Mouse (Mus musculus): ENCODE measurements around the gene Tenm2. TPM values are rescaled to one million over a fixed set of nuclear protein-coding genes. Genes with fewer than 3 reads are reported as not detected.

Gene Tenm2
- polyA plus RNA-seq, 1 experiment from 2014 or later: 1.7 TPM

GRCm38 (mm10) chr11:36698268-36698667 lies 537.5 kb downstream of the Tenm2 start:
- H3K4me3 ChIP-seq: no peak overlapping the region
- H3K4me1 ChIP-seq: no peaks in the 10 kb centered on the region
- WGBS: 76% methylated on average over 7 of the region's 7 CpGs
- H3K27ac ChIP-seq: no peak overlapping the region
- DNase-seq (ENCODE audit: low spot score): no peak
- no peaks in the 10 kb centered on the region for H3K36me3 ChIP-seq
- H3K27me3 ChIP-seq (ENCODE audit: insufficient read depth, poor library complexity, severe bottlenecking): no peaks in the 10 kb centered on the region
- no peaks in the 10 kb centered on the region for H3K9me3 ChIP-seq

- no peaks in the 10 kb centered on the region for H3K27me3 ChIP-seq (ENCODE audit: insufficient read depth, poor library complexity, severe bottlenecking)
- H3K4me3 ChIP-seq: no peak overlapping the region
- DNase-seq (ENCODE audit: low spot score): no peak
- H3K4me1 ChIP-seq: no peaks in the 10 kb centered on the region
- H3K27ac ChIP-seq: no peak overlapping the region
- 75% methylated on average over 8 of the region's 8 CpGs for WGBS
- H3K36me3 ChIP-seq: no peaks in the 10 kb centered on the region
- no peaks in the 10 kb centered on the region for H3K9me3 ChIP-seq
These were observed 537.9 kb downstream of the Tenm2 start for GRCm38 (mm10) chr11:36697816-36698215.

- no peaks in the 10 kb centered on the region for H3K4me1 ChIP-seq
- WGBS: 64% methylated on average over 10 of the region's 10 CpGs
- no peak for DNase-seq (ENCODE audit: low spot score)
These were observed 538.6 kb downstream of the Tenm2 start for GRCm38 (mm10) chr11:36697021-36697639.

GRCm38 (mm10) chr11:36694810-36695209 lies 541.0 kb downstream of the Tenm2 start:
- H3K27ac ChIP-seq: no peak overlapping the region
- no peaks in the 10 kb centered on the region for H3K9me3 ChIP-seq
- no peaks in the 10 kb centered on the region for H3K4me1 ChIP-seq
- H3K27me3 ChIP-seq (ENCODE audit: insufficient read depth, poor library complexity, severe bottlenecking): no peaks in the 10 kb centered on the region
- 75% methylated on average over 8 of the region's 8 CpGs for WGBS
- no peak overlapping the region for H3K4me3 ChIP-seq
- no peaks in the 10 kb centered on the region for H3K36me3 ChIP-seq
- DNase-seq (ENCODE audit: low spot score): no peak

More at GRCm38 (mm10) chr11:36697021-36697639, 538.6 kb downstream of the Tenm2 start:
- H3K4me3 ChIP-seq: no peak overlapping the region
- no peaks in the 10 kb centered on the region for H3K36me3 ChIP-seq
- H3K27ac ChIP-seq: no peak overlapping the region
- no peaks in the 10 kb centered on the region for H3K27me3 ChIP-seq (ENCODE audit: insufficient read depth, poor library complexity, severe bottlenecking)
- no peaks in the 10 kb centered on the region for H3K9me3 ChIP-seq

GRCm38 (mm10) chr11:36692637-36693036 lies 543.1 kb downstream of the Tenm2 start:
- 77% methylated on average over 3 of the region's 3 CpGs for WGBS
- no peaks in the 10 kb centered on the region for H3K4me1 ChIP-seq

GRCm38 (mm10) chr11:36690826-36691225 lies 544.9 kb downstream of the Tenm2 start:
- H3K27ac ChIP-seq: no peak overlapping the region
- 75% methylated on average over 6 of the region's 6 CpGs for WGBS
- H3K36me3 ChIP-seq: no peaks in the 10 kb centered on the region
- H3K4me1 ChIP-seq: peaks cover 11% of the 10 kb centered on the region; the same call in 1 of the 2 replicates
- H3K27me3 ChIP-seq (ENCODE audit: insufficient read depth, poor library complexity, severe bottlenecking): no peaks in the 10 kb centered on the region
- DNase-seq (ENCODE audit: low spot score): no peak
- no peaks in the 10 kb centered on the region for H3K9me3 ChIP-seq
- no peak overlapping the region for H3K4me3 ChIP-seq

More at GRCm38 (mm10) chr11:36692637-36693036, 543.1 kb downstream of the Tenm2 start:
- H3K36me3 ChIP-seq: no peaks in the 10 kb centered on the region
- no peaks in the 10 kb centered on the region for H3K9me3 ChIP-seq
- no peaks in the 10 kb centered on the region for H3K27me3 ChIP-seq (ENCODE audit: insufficient read depth, poor library complexity, severe bottlenecking)
- H3K4me3 ChIP-seq: no peak overlapping the region
- DNase-seq (ENCODE audit: low spot score): no peak
- H3K27ac ChIP-seq: no peak overlapping the region

GRCm38 (mm10) chr11:36686253-36686652 lies 549.5 kb downstream of the Tenm2 start:
- no peaks in the 10 kb centered on the region for H3K27me3 ChIP-seq (ENCODE audit: insufficient read depth, poor library complexity, severe bottlenecking)
- H3K27ac ChIP-seq: no peak overlapping the region
- DNase-seq (ENCODE audit: low spot score): no peak
- no peaks in the 10 kb centered on the region for H3K36me3 ChIP-seq
- WGBS: 70% methylated on average over 6 of the region's 6 CpGs
- peaks cover 11% of the 10 kb centered on the region; the same call in 1 of the 2 replicates for H3K4me1 ChIP-seq
- H3K9me3 ChIP-seq: no peaks in the 10 kb centered on the region
- H3K4me3 ChIP-seq: no peak overlapping the region

- WGBS: 86% methylated on average over 2 of the region's 2 CpGs
- no peaks in the 10 kb centered on the region for H3K27me3 ChIP-seq (ENCODE audit: insufficient read depth, poor library complexity, severe bottlenecking)
- DNase-seq (ENCODE audit: low spot score): no peak
- no peaks in the 10 kb centered on the region for H3K9me3 ChIP-seq
- H3K4me3 ChIP-seq: no peak overlapping the region
- H3K36me3 ChIP-seq: no peaks in the 10 kb centered on the region
- no peak overlapping the region for H3K27ac ChIP-seq
- H3K4me1 ChIP-seq: peaks cover 15% of the 10 kb centered on the region; the same call in 1 of the 2 replicates
These were observed 556.4 kb downstream of the Tenm2 start for GRCm38 (mm10) chr11:36679361-36679760.

GRCm38 (mm10) chr11:36678542-36678941 lies 557.2 kb downstream of the Tenm2 start:
- Histone ChIP-seq H3K9me3 (no peaks in the 10 kb centered on the region), H3K27ac (no peak overlapping the region)

GRCm38 (mm10) chr11:36678057-36678396 lies 557.7 kb downstream of the Tenm2 start:
- H3K4me1 ChIP-seq: peaks cover 15% of the 10 kb centered on the region; the same call in 1 of the 2 replicates
- peak overlapping the region; percentile 63 for H3K4me3 ChIP-seq
- H3K27ac ChIP-seq: peak overlapping the region; percentile 91
- H3K27me3 ChIP-seq (ENCODE audit: insufficient read depth, poor library complexity, severe bottlenecking): no peaks in the 10 kb centered on the region
- whole genome bisulfite sequencing: 10% methylated on average over 10 of the region's 10 CpGs
- no peaks in the 10 kb centered on the region for H3K9me3 ChIP-seq
- no peak for DNase-seq (ENCODE audit: low spot score)
- H3K36me3 ChIP-seq: no peaks in the 10 kb centered on the region

More at GRCm38 (mm10) chr11:36678542-36678941, 557.2 kb downstream of the Tenm2 start:
- 45% methylated on average over 2 of the region's 2 CpGs for WGBS
- DNase-seq (ENCODE audit: low spot score): no peak
- H3K27me3 ChIP-seq (ENCODE audit: insufficient read depth, poor library complexity, severe bottlenecking): no peaks in the 10 kb centered on the region
- no peaks in the 10 kb centered on the region for H3K36me3 ChIP-seq
- peaks cover 15% of the 10 kb centered on the region; the same call in 1 of the 2 replicates for H3K4me1 ChIP-seq
- peak overlapping the region; percentile 63; the same call in 1 of the 2 replicates for H3K4me3 ChIP-seq

- Histone ChIP-seq H3K36me3 (no peaks in the 10 kb centered on the region), H3K27me3 (ENCODE audit: insufficient read depth, poor library complexity, severe bottlenecking) (no peaks in the 10 kb centered on the region), H3K9me3 (no peaks in the 10 kb centered on the region), H3K4me3 (peak overlapping the region; percentile 63), H3K27ac (peak overlapping the region; percentile 91), H3K4me1 (peaks cover 15% of the 10 kb centered on the region; the same call in 1 of the 2 replicates)
- WGBS: under 1% methylated on average over 23 of the region's 23 CpGs
- peak; percentile 80 for DNase-seq (ENCODE audit: low spot score)
These were observed 558.3 kb downstream of the Tenm2 start for GRCm38 (mm10) chr11:36677321-36678056.

GRCm38 (mm10) chr11:36676446-36677284 lies 559.1 kb downstream of the Tenm2 start:
- peaks cover 15% of the 10 kb centered on the region; the same call in 1 of the 2 replicates for H3K4me1 ChIP-seq
- H3K4me3 ChIP-seq: peak overlapping the region; percentile 63
- no peak for DNase-seq (ENCODE audit: low spot score)
- WGBS: 40% methylated on average over 16 of the region's 16 CpGs
- no peaks in the 10 kb centered on the region for H3K36me3 ChIP-seq
- peak overlapping the region; percentile 91 for H3K27ac ChIP-seq
- no peaks in the 10 kb centered on the region for H3K27me3 ChIP-seq (ENCODE audit: insufficient read depth, poor library complexity, severe bottlenecking)
- H3K9me3 ChIP-seq: no peaks in the 10 kb centered on the region
